Mouse (Mus musculus): ENCODE data around the gene Car9.

Car9 gene

DNA sequence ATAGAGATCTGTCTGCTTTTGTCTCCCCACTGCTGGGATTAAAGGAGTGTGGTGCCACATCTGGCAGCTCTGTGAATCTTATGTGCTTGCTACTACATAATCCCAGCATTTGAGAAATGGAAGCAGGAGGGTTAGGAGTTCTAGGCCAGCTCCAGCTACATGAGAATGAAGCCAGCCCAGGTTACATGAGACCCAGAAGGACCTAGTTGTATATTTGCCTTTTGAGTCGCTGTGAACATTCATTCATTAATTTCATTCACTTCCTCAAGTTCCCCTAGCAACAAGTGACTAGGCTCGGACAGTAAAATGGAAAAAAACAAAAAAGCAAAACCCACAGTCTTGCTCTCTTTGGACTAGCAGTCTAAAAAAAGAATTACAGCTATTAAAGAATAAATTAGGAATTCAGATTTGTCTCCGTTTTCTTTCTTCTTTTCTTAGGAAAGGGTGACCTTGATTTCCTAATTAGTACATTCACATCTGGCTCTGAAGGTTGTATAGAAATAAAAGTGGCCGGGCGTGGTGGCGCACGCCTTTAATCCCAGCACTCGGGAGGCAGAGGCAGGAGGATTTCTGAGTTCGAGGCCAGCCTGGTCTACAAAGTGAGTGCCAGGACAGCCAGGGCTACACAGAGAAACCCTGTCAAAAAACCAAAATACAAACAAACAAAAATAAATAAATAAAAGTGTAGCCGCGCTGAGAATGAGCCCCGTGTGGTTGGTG, 14.5 kb upstream of the Car9 start:
- in situ Hi-C loops (cut with MboI; ENCODE audit: low pct_unique_long_range_greater_than_20kb in 1 of 2, low sequenced_read_pairs in 2 of 2, unreplicated experiment in 1 of 2): no loop called here

GRCm38 (mm10) chr4:43492821-43493185, 14.0 kb upstream of the Car9 start, which contains the start of gene Ccdc107:
TSS of gene Ccdc107 (plus strand) at chr4:43492900.
- in situ Hi-C loops (cut with MboI; ENCODE audit: low pct_unique_long_range_greater_than_20kb in 1 of 2, low sequenced_read_pairs in 2 of 2, unreplicated experiment in 1 of 2): no loop called here

DNA sequence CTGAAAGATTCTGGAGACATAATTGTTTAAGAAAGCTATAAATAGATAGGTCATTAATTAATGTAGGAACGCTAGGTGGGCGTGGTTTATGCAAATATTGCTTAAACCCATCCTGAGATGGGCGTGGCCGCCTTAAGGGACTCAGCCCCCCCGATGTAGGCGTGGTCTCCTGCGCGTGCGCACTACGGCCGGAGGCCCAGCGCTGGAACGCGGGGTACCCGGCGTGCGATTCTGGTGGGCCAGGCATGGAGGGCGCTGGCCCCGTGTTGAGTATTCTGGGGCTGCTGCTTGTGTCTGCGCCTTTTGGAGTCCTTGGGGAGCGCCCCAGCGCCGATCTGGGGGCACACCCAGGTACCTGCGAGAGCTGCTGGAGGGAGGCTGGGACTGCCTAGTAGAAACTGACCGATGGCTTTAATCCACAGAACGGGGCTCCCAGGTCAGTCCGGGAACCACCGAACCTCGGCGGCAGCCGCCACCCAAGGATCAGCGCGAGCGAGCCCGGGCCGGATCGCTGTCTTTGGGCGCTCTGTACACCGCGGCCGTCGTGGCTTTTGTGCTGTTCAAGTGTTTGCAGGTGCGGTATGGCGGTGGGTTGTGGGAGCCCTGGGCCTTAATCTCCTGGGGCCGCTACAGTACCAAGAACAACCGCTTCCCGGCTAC, 13.4 kb upstream of the Car9 start:
- in situ Hi-C loops (cut with MboI; ENCODE audit: low pct_unique_long_range_greater_than_20kb in 1 of 2, low sequenced_read_pairs in 2 of 2, unreplicated experiment in 1 of 2): no loop called here

GRCm38 (mm10) chr4:43493846-43494240, 12.9 kb upstream of the Car9 start:
- in situ Hi-C loops (cut with MboI; ENCODE audit: low pct_unique_long_range_greater_than_20kb in 1 of 2, low sequenced_read_pairs in 2 of 2, unreplicated experiment in 1 of 2): no loop called here

GRCm38 (mm10) chr4:43496587-43496986, 10.2 kb upstream of the Car9 start:
- in situ Hi-C loops (cut with MboI; ENCODE audit: low pct_unique_long_range_greater_than_20kb in 1 of 2, low sequenced_read_pairs in 2 of 2, unreplicated experiment in 1 of 2): no loop called here

DNA sequence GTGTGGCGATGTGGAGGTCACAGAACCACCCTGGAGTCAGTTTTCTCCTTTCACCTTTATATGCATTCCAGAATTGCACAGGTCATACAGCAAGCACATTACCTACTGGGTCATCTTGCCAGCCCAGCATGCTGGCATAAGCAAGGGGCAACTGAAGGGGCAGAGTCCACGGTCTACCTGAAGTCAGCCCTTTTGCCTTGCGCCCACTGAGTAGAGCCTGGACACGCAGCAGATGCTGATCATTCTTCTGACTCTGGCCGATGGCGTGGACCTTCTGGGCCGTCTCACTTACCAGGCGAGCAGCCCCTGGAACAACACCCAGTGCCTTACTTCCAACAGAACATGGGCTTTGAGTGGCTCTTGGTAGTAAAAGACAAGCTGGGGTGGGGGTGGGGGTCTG, 9.4 kb upstream of the Car9 start:
- in situ Hi-C loops (cut with MboI; ENCODE audit: low pct_unique_long_range_greater_than_20kb in 1 of 2, low sequenced_read_pairs in 2 of 2, unreplicated experiment in 1 of 2): no loop called here

- in situ Hi-C loops (cut with MboI; ENCODE audit: low pct_unique_long_range_greater_than_20kb in 1 of 2, low sequenced_read_pairs in 2 of 2, unreplicated experiment in 1 of 2): no loop called here
Measured at GRCm38 (mm10) chr4:43497946-43498345, 8.8 kb upstream of the Car9 start.

GRCm38 (mm10) chr4:43498983-43499382, 7.8 kb upstream of the Car9 start:
- in situ Hi-C loops (cut with MboI; ENCODE audit: low pct_unique_long_range_greater_than_20kb in 1 of 2, low sequenced_read_pairs in 2 of 2, unreplicated experiment in 1 of 2): no loop called here

DNA sequence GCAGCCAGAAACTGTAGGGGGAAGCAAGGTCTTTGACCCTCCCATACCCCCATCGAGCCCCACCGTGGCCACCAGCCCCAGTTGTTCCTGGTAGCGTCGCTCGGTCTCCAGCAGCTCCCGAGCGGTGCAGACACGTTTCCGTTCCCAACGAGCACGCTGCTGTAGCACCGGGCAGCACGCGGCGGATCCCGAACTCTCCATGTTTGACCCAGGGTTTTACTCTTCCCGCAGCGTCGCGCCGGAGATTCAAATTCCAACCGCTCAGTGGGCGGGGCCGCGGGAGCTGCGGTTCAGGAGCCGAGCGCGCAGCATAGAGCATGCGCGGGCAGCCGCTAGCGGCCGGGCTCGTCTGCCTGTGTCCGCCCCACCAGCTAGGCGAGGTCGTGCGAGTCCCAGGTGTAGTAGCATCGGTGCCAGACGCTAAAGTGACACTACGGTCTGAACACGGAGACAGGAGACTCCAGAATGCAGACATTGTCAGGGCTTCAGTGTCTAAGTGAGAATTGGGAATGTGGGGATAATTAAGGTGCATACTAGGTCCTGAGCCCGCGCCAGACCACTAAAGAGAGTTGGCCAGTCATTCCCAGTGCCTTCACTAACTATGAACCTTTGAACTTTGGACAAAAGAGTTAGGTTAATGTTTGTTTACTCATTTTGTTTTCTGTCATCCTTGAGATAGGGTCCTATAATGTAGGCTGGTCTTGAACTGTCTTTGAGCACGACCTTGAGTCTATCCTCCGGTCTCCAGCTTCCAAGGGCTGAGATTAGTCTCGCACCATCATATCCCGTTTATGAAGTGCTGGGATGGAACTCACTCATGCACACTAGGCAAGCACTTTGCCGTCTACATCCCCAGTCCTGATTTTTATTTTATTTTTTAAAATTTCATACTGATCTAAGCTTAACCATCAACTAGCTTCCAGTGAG, 7.1 kb upstream of the Car9 start, which contains the start of gene Arhgef39:
TSS of gene Arhgef39 (minus strand) at position 289 of the 927 bp plus-strand sequence.
- in situ Hi-C loops (cut with MboI; ENCODE audit: low pct_unique_long_range_greater_than_20kb in 1 of 2, low sequenced_read_pairs in 2 of 2, unreplicated experiment in 1 of 2): no loop called here

DNA sequence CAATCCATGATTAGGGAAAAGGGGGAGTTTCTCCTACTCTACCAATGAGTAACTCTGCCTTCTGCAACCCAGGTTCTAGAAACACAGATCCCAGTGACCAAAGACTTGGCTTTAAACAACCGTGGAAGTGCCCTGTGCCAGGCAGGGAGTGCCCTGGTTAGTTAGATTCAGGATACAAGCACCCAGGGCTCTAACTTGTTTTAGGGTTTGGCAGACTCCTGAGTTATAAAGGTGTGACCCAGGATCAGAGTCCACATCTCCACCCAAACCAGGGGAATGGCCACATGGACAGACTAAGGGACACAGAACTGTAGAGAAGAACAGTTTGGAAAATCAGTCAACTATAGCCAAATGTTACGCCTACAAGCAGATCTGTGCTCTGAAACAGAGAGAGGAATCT, 3.7 kb upstream of the Car9 start:
- in situ Hi-C loops (cut with MboI; ENCODE audit: low pct_unique_long_range_greater_than_20kb in 1 of 2, low sequenced_read_pairs in 2 of 2, unreplicated experiment in 1 of 2): no loop called here

DNA sequence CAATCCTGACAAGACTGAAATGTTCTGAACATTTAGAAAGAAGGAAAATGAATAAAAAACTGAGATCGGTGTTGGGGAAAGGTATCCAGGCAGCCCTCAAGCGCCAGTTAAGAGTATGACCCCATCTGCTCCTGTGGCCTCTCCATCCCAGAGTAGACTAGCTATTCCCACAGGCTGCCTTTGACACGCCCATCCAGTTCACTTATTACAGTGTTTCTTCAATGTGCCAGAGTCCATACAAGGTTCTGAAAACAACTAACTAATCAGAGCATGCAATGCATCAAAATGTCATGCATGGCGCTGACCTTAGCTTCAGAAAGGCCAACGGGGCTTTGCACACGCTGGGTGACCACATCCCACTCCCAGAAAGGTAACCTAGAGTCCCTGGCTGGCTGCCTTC, 3.3 kb upstream of the Car9 start:
- in situ Hi-C loops (cut with MboI; ENCODE audit: low pct_unique_long_range_greater_than_20kb in 1 of 2, low sequenced_read_pairs in 2 of 2, unreplicated experiment in 1 of 2): no loop called here

- in situ Hi-C loops (cut with MboI; ENCODE audit: low pct_unique_long_range_greater_than_20kb in 1 of 2, low sequenced_read_pairs in 2 of 2, unreplicated experiment in 1 of 2): no loop called here
Measured at GRCm38 (mm10) chr4:43504269-43504668, 2.5 kb upstream of the Car9 start.

DNA sequence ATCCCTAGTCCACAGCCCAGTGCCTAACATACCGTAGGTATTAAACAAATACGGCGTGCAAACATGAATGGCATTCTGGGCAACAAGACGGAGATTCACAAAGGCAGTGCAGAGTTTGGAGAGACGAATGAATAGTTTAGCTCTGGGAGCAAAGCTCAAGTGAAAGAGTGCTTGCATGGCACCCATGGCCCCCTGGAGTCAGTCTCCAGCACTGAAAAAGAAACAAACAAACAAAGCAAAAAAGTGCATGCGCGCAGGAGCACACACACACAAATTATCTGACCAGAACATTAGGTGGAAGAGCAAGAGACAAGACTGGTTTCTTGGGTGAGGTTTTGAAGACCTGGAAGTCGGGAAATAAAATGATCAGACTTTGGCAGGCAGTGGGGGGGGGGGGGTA, 692 bp upstream of the Car9 start:
- in situ Hi-C loops (cut with MboI; ENCODE audit: low pct_unique_long_range_greater_than_20kb in 1 of 2, low sequenced_read_pairs in 2 of 2, unreplicated experiment in 1 of 2): no loop called here

DNA sequence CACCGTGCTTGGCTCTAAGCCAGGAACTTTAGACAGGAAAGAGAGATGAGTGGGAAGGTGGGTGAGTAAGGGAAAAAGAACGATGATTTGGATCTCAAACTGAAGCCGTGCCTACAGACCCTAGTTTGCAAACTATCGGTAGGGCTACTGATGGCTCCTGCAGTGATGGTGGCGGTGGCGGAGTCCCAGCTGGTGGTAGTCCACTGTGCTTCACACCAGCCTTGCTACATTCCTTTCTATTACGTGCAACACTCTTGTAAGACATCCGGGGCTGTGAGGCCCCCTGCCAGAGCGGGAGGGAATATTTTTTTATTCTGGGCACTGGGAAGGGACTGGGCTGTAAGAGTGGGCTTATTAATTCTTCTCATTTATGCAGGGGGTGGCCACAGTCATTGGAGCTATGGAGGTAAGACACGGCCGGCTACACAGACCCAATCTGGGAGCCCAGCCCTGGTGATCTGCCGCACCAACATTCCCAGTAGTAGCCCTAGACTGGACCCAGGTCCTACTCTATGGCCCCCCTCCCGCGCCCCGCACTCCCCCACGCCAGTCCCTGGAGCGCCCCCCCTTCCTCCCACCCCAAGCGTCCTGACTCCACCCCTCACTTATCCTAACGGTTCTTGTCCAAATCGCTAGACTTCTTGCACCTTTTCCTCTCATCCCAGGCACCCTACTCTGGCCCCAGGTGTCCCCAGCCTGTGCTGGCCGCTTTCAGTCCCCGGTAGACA, 1.3 kb downstream of the Car9 start:
- in situ Hi-C loops (cut with MboI; ENCODE audit: low pct_unique_long_range_greater_than_20kb in 1 of 2, low sequenced_read_pairs in 2 of 2, unreplicated experiment in 1 of 2): no loop called here

- in situ Hi-C loops (cut with MboI; ENCODE audit: low pct_unique_long_range_greater_than_20kb in 1 of 2, low sequenced_read_pairs in 2 of 2, unreplicated experiment in 1 of 2): no loop called here
Measured at GRCm38 (mm10) chr4:43508666-43508997, 1.9 kb downstream of the Car9 start.

GRCm38 (mm10) chr4:43509109-43509508, 2.3 kb downstream of the Car9 start:
- in situ Hi-C loops (cut with MboI; ENCODE audit: low pct_unique_long_range_greater_than_20kb in 1 of 2, low sequenced_read_pairs in 2 of 2, unreplicated experiment in 1 of 2): no loop called here

DNA sequence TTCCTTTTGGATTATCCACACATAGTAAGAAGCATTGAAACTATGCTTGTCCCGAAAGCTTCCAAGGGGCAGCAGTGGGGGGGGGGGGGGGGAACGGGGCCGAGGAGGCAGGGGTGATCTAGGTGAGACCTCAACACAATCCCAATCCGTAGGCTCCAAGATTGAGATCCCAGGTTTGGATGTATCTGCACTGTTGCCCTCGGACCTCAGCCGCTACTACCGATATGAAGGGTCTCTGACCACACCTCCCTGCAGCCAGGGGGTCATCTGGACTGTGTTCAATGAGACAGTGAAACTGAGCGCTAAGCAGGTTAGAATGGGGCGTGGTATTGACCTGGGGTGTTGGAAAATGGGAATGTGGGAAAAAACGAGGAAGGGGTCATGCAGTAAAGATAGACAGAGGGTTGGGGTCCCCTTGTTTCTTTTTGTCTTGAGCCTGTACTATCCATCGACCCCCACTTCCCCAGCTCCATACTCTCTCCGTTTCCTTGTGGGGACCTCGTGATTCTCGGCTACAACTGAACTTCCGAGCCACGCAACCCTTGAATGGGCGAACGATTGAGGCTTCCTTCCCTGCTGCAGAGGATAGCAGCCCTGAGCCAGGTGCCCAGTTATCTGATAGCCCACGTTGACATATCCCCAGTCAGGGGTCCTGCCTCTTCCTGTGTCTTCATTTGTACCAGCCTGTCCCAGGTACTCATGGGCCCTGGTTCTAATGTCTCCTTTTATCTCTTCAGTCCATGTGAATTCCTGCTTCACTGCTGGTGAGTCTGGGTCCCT, 5.1 kb downstream of the Car9 start:
- in situ Hi-C loops (cut with MboI; ENCODE audit: low pct_unique_long_range_greater_than_20kb in 1 of 2, low sequenced_read_pairs in 2 of 2, unreplicated experiment in 1 of 2): no loop called here

DNA sequence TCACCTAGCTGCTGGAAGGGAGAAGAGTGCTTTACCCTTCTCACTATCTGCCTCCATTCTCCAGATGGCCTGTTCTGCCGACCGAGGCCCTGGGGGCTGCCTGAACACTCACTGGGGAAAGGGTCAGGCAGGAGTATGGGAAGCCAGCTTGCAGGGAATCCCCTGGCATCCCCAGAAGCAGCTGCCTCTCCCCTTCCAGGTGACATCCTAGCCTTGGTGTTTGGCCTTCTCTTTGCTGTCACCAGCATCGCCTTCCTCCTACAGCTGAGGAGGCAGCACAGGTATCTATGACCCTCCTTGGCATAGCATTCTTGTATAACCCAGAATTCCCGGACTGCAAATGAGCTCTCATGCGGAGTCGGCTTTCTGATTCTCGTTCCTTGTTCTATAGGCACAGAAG, 5.9 kb downstream of the Car9 start:
- in situ Hi-C loops (cut with MboI; ENCODE audit: low pct_unique_long_range_greater_than_20kb in 1 of 2, low sequenced_read_pairs in 2 of 2, unreplicated experiment in 1 of 2): no loop called here

Measured in mouse embryonic stem cell (cell line).